Mouse (Mus musculus) MEL (cell line): ENCODE measurements around the gene Fam193b.

Experiments
- CTCF ChIP-seq, 3 experiments: IDR thresholded peaks in 2 of 3; conservative IDR thresholded peaks in 1 of 3; 2 replicates each; pipeline ENCODE4 v1.5.1; 2011 to 2012; ENCODE audit warnings: low read length in 3 of 3, low read depth in 2 of 3, mild to moderate bottlenecking in 2 of 3, improper control_type of control experiment in 1 of 3, inconsistent platforms in 1 of 3, mixed read lengths in 1 of 3, moderate library complexity in 1 of 3; ENCODE audit not compliant: control insufficient read depth in 1 of 3, insufficient read depth in 1 of 3, poor library complexity in 1 of 3, severe bottlenecking in 1 of 3
- ELF1 ChIP-seq: IDR thresholded peaks from 2 replicates; pipeline ENCODE4 v1.6.1; 2014; ENCODE audit warnings: low read depth, mild to moderate bottlenecking, inconsistent platforms, low read length, improper control_type of control experiment, moderate library complexity
- EP300 ChIP-seq, 2 experiments: IDR thresholded peaks; 2 replicates each; pipeline ENCODE4 v1.6.1; 2011; ENCODE audit warnings: improper control_type of control experiment in 2 of 2, low read length in 2 of 2, low read depth in 1 of 2, mild to moderate bottlenecking in 1 of 2
- GATA1 ChIP-seq: IDR thresholded peaks from 2 replicates; pipeline ENCODE4 v1.6.1; 2011; ENCODE audit warnings: low read depth, low read length, improper control_type of control experiment
- POLR2A ChIP-seq, 2 experiments: IDR thresholded peaks; 2 replicates each; pipeline ENCODE4 v1.6.1; 2011 to 2012; ENCODE audit warnings: low read length in 2 of 2, mild to moderate bottlenecking in 2 of 2, control low read depth in 1 of 2, improper control_type of control experiment in 1 of 2, low read depth in 1 of 2, moderate library complexity in 1 of 2; ENCODE audit not compliant: control insufficient read depth in 1 of 2, insufficient read depth in 1 of 2, poor library complexity in 1 of 2
- TAL1 ChIP-seq: IDR thresholded peaks from 2 replicates; pipeline ENCODE4 v1.6.1; 2012; ENCODE audit warnings: mild to moderate bottlenecking, inconsistent platforms, low read length, moderate library complexity, mixed read lengths
- UBTF ChIP-seq: IDR thresholded peaks from 2 replicates; pipeline ENCODE4 v1.6.1; 2012; ENCODE audit warnings: low read depth, mild to moderate bottlenecking, inconsistent platforms, low read length, improper control_type of control experiment, moderate library complexity, borderline replicate concordance; ENCODE audit not compliant: insufficient read depth
- ZMIZ1 ChIP-seq: IDR thresholded peaks from 2 replicates; pipeline ENCODE4 v1.6.1; 2012; ENCODE audit warnings: low read depth, mild to moderate bottlenecking, inconsistent platforms, low read length, improper control_type of control experiment, moderate library complexity

- TF ChIP-seq UBTF = no peak
- TF ChIP-seq CTCF (IDR thresholded peaks at IDR 0.05 in 2 of 3, conservative IDR thresholded peaks at IDR 0.05 in 1 of 3; ENCODE audit: control insufficient read depth in 1 of 3, insufficient read depth in 1 of 3, low read depth in 2 of 3, low read length in 3 of 3, poor library complexity in 1 of 3, severe bottlenecking in 1 of 3) = no peak
- TF ChIP-seq ELF1 = no peak
- TF ChIP-seq POLR2A (IDR thresholded peaks at IDR 0.05; ENCODE audit: control insufficient read depth in 1 of 2, insufficient read depth in 1 of 2, low read depth in 1 of 2, low read length in 2 of 2, poor library complexity in 1 of 2) = no peak
- TF ChIP-seq ZMIZ1 = no peak
- TF ChIP-seq TAL1 = no peak
- TF ChIP-seq GATA1 = no peak
- TF ChIP-seq EP300 (IDR thresholded peaks at IDR 0.05; ENCODE audit: low read depth in 1 of 2, low read length in 2 of 2) = no peak
These were observed 41.1 kb upstream of the Fam193b start for GRCm38 (mm10) chr13:55611996-55612395.
